Mouse (Mus musculus) CH12.LX (cell line): ENCODE data around the gene Mef2a. TPM values are rescaled to one million over a fixed set of nuclear protein-coding genes. Genes with fewer than 3 reads are reported as not detected.

Source experiments
- DNase-seq: peaks from one replicate; pipeline ENCODE4 v3.0.0-alpha.2; 2013; ENCODE audit errors: extremely low read depth
- H3K27ac ChIP-seq: 2 replicates; pipeline ENCODE4 v1.5.1; 2012; ENCODE audit warnings: low read depth, mild to moderate bottlenecking, control low read depth, moderate library complexity; ENCODE audit not compliant: insufficient read depth
- H3K27me3 ChIP-seq: replicated peaks from 2 replicates; pipeline ENCODE3; 2012; ENCODE audit warnings: inconsistent platforms
- H3K36me3 ChIP-seq, 2 experiments: replicated peaks in 1 of 2; 2 replicates each; pipeline versions ENCODE3 to v1.6.1; 2012; ENCODE audit warnings: inconsistent platforms in 1 of 2, low read length in 1 of 2, mild to moderate bottlenecking in 1 of 2, mixed read lengths in 1 of 2, moderate library complexity in 1 of 2; ENCODE audit not compliant: control insufficient read depth in 1 of 2, insufficient read depth in 1 of 2
- H3K4me1 ChIP-seq, 2 experiments: 2 replicates each; pipeline ENCODE4 v1.6.1; 2012; ENCODE audit warnings: inconsistent platforms in 1 of 2, moderate library complexity in 1 of 2; ENCODE audit not compliant: insufficient read depth in 2 of 2, control insufficient read depth in 1 of 2
- H3K4me2 ChIP-seq: 2 replicates; pipeline ENCODE4 v1.6.1; 2012; ENCODE audit warnings: low read depth, mild to moderate bottlenecking, control low read depth; ENCODE audit not compliant: poor library complexity, insufficient read depth, severe bottlenecking
- H3K4me3 ChIP-seq, 3 experiments: fragments of 150-350 bp in 1 of 3; sonication (generic) in 1 of 3; replicated peaks in 1 of 3; 2 replicates each; pipeline versions ENCODE3 to v1.5.1; 2011 to 2012; ENCODE audit warnings: low read depth in 2 of 3, low read length in 2 of 3, mild to moderate bottlenecking in 2 of 3, moderate library complexity in 2 of 3, control low read depth in 1 of 3, improper control_type of control experiment in 1 of 3, inconsistent platforms in 1 of 3, mixed read lengths in 1 of 3; ENCODE audit not compliant: poor library complexity in 1 of 3
- H3K79me2 ChIP-seq: replicated peaks from 2 replicates; pipeline ENCODE4 v1.6.1; 2012; ENCODE audit warnings: mild to moderate bottlenecking, moderate library complexity; ENCODE audit not compliant: control insufficient read depth, poor library complexity, insufficient read depth, severe bottlenecking; ENCODE audit errors: extremely low read depth
- H3K9ac ChIP-seq: 2 replicates; pipeline ENCODE4 v1.6.1; 2012; ENCODE audit warnings: low read depth, mild to moderate bottlenecking, control low read depth, moderate library complexity; ENCODE audit not compliant: insufficient read depth
- H3K9me3 ChIP-seq: replicated peaks from 2 replicates; pipeline ENCODE3; 2012; ENCODE audit warnings: low read length, inconsistent platforms, mixed read lengths
- CTCF ChIP-seq, 2 experiments: IDR thresholded peaks in 1 of 2; conservative IDR thresholded peaks in 1 of 2; 2 replicates each; pipeline ENCODE4 v1.5.1; 2011 to 2012; ENCODE audit warnings: low read depth in 2 of 2, low read length in 2 of 2, improper control_type of control experiment in 1 of 2, inconsistent platforms in 1 of 2, mild to moderate bottlenecking in 1 of 2, moderate library complexity in 1 of 2
- E2F4 ChIP-seq: IDR thresholded peaks from 2 replicates; pipeline ENCODE4 v1.6.1; 2011; ENCODE audit warnings: low read depth, low read length, improper control_type of control experiment; ENCODE audit not compliant: insufficient replicate concordance
- EP300 ChIP-seq: IDR thresholded peaks from 2 replicates; pipeline ENCODE4 v1.6.1; 2011; ENCODE audit warnings: low read length, improper control_type of control experiment
- ETS1 ChIP-seq: conservative IDR thresholded peaks from 2 replicates; pipeline ENCODE4 v1.6.1; 2012; ENCODE audit warnings: low read depth, mild to moderate bottlenecking, inconsistent platforms, low read length, improper control_type of control experiment, moderate library complexity
- GABPA ChIP-seq: IDR thresholded peaks from 2 replicates; pipeline ENCODE4 v1.6.1; 2012; ENCODE audit warnings: low read depth, low read length, improper control_type of control experiment, inconsistent platforms; ENCODE audit not compliant: insufficient replicate concordance
- HCFC1 ChIP-seq: IDR thresholded peaks from 2 replicates; pipeline ENCODE4 v1.6.1; 2012; ENCODE audit warnings: low read depth, mild to moderate bottlenecking, inconsistent platforms, low read length, improper control_type of control experiment
- IRF4 ChIP-seq: IDR thresholded peaks from 2 replicates; pipeline ENCODE4 v1.6.1; 2014; ENCODE audit warnings: low read depth, mild to moderate bottlenecking, inconsistent platforms, low read length, improper control_type of control experiment
- JUN ChIP-seq: IDR thresholded peaks from 2 replicates; pipeline ENCODE4 v1.6.1; 2011; ENCODE audit warnings: low read depth, mild to moderate bottlenecking, low read length, improper control_type of control experiment, moderate library complexity; ENCODE audit not compliant: insufficient read depth
- JUND ChIP-seq: conservative IDR thresholded peaks from 2 replicates; pipeline ENCODE4 v1.6.1; 2011; ENCODE audit warnings: low read depth, low read length, improper control_type of control experiment
- KAT2A ChIP-seq: IDR thresholded peaks from 2 replicates; pipeline ENCODE4 v1.6.1; 2012; ENCODE audit warnings: low read length, improper control_type of control experiment, inconsistent platforms; ENCODE audit not compliant: insufficient replicate concordance
- MAFK ChIP-seq: IDR thresholded peaks from 2 replicates; pipeline ENCODE4 v1.6.1; 2011; ENCODE audit warnings: low read length, improper control_type of control experiment; ENCODE audit not compliant: insufficient replicate concordance
- MAX ChIP-seq: IDR thresholded peaks from 2 replicates; pipeline ENCODE4 v1.6.1; 2011; ENCODE audit warnings: low read length, improper control_type of control experiment
- MAZ ChIP-seq: IDR thresholded peaks from 2 replicates; pipeline ENCODE4 v1.6.1; 2012; ENCODE audit warnings: low read depth, mild to moderate bottlenecking, inconsistent platforms, low read length, improper control_type of control experiment, moderate library complexity
- MXI1 ChIP-seq: IDR thresholded peaks from 2 replicates; pipeline ENCODE4 v1.6.1; 2011; ENCODE audit warnings: mild to moderate bottlenecking, low read depth, low read length, improper control_type of control experiment
- MYC ChIP-seq: IDR thresholded peaks from 2 replicates; pipeline ENCODE4 v1.6.1; 2011; ENCODE audit warnings: low read depth, mild to moderate bottlenecking, improper control_type of control experiment, low read length
- NELFE ChIP-seq: IDR thresholded peaks from 2 replicates; pipeline ENCODE4 v1.6.1; 2011; ENCODE audit warnings: low read depth, low read length, improper control_type of control experiment
- POLR2A ChIP-seq: IDR thresholded peaks from 2 replicates; pipeline ENCODE4 v1.6.1; 2011; ENCODE audit warnings: low read depth, mild to moderate bottlenecking, improper control_type of control experiment, low read length
- POLR2AphosphoS2 ChIP-seq: IDR thresholded peaks from 2 replicates; pipeline ENCODE4 v1.6.1; 2011; ENCODE audit warnings: low read depth, low read length, improper control_type of control experiment
- RAD21 ChIP-seq: IDR thresholded peaks from 2 replicates; pipeline ENCODE4 v1.6.1; 2011; ENCODE audit warnings: low read depth, mild to moderate bottlenecking, low read length, improper control_type of control experiment, moderate library complexity
- RCOR1 ChIP-seq: conservative IDR thresholded peaks from 2 replicates; pipeline ENCODE4 v1.6.1; 2012; ENCODE audit warnings: low read depth, mild to moderate bottlenecking, inconsistent platforms, low read length, improper control_type of control experiment
- SIN3A ChIP-seq: IDR thresholded peaks from 2 replicates; pipeline ENCODE4 v1.6.1; 2012; ENCODE audit warnings: low read length, improper control_type of control experiment, inconsistent platforms
- TBP ChIP-seq: conservative IDR thresholded peaks from 2 replicates; pipeline ENCODE4 v1.6.1; 2011; ENCODE audit warnings: low read depth, low read length, improper control_type of control experiment
- UBTF ChIP-seq: IDR thresholded peaks from 2 replicates; pipeline ENCODE4 v1.6.1; 2012; ENCODE audit warnings: low read depth, mild to moderate bottlenecking, inconsistent platforms, low read length, improper control_type of control experiment, moderate library complexity
- USF1 ChIP-seq: IDR thresholded peaks from 2 replicates; pipeline ENCODE4 v1.6.1; 2014; ENCODE audit warnings: low read depth, mild to moderate bottlenecking, inconsistent platforms, low read length, improper control_type of control experiment
- ZC3H11A ChIP-seq: IDR thresholded peaks from 2 replicates; pipeline ENCODE4 v1.6.1; 2012; ENCODE audit warnings: low read depth, mild to moderate bottlenecking, inconsistent platforms, low read length, improper control_type of control experiment
- ZKSCAN1 ChIP-seq: IDR thresholded peaks from 2 replicates; pipeline ENCODE4 v1.6.1; 2012; ENCODE audit warnings: low read depth, inconsistent platforms, low read length, improper control_type of control experiment, borderline replicate concordance
- ZMIZ1 ChIP-seq: IDR thresholded peaks from 2 replicates; pipeline ENCODE4 v1.6.1; 2012; ENCODE audit warnings: low read depth, mild to moderate bottlenecking, inconsistent platforms, low read length, improper control_type of control experiment
- ZNF384 ChIP-seq: IDR thresholded peaks from 2 replicates; pipeline ENCODE4 v1.6.1; 2012; ENCODE audit warnings: low read depth, low read length, improper control_type of control experiment, inconsistent platforms
- dilution Hi-C: fragments of 300-500 bp; cut with MboI; formaldehyde crosslinking; loops from 2 replicates; pipeline ENCODE4 v1.14.3; 2020; ENCODE audit warnings: low sequenced_read_pairs; ENCODE audit not compliant: extremely low pct_unique_long_range_greater_than_20kb, extremely low pct_ligation_motif_present
- in situ Hi-C: fragments of 300-500 bp; cut with MboI; formaldehyde crosslinking; loops from 3 replicates; pipeline ENCODE4 v1.14.3; 2019; ENCODE audit warnings: low sequenced_read_pairs, low pct_ligation_motif_present, low pct_unique_long_range_greater_than_20kb, mixed read lengths
- polyA plus RNA-seq: library from polyadenylated mRNA; unstranded; fragments of >175 nt; gene quantifications from 2 replicates; pipeline ENCODE4 v1.2.1, GENCODE M21; 2012; ENCODE audit warnings: low read depth; ENCODE audit not compliant: insufficient read length
- total RNA-seq, 2 experiments: library from RNA; depleted of rRNA; stranded (reverse); fragments of 300-350 nt in 1 of 2; fragments of >200 nt in 1 of 2; gene quantifications; 2 replicates each; pipeline ENCODE4 v1.2.3; 2012 to 2014

Mef2a gene
- total and polyA plus RNA-seq, 3 experiments: 40.1 to 100 (median 42.2) TPM

DNA sequence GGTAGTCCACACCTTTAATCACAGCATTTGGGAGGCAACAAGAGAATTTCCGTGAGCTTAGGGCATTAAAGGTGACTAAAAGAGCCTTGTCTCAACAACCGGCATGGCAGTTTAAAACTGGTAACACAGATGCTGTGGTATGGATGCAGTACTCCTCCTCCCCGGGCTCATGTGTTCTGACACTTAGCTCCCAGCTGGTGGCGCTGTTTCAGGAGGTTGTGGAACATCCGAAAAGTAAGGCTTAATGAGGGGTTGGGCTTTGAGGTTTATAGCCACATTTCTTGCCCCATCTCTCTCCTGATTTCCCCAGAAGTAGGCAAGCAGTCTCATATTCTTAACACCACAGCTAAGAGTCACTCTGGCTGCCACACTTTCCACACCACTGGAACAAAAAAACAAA lies 16.8 kb downstream of the Mef2a start (continued):
- TF ChIP-seq IRF4: no peak

DNA sequence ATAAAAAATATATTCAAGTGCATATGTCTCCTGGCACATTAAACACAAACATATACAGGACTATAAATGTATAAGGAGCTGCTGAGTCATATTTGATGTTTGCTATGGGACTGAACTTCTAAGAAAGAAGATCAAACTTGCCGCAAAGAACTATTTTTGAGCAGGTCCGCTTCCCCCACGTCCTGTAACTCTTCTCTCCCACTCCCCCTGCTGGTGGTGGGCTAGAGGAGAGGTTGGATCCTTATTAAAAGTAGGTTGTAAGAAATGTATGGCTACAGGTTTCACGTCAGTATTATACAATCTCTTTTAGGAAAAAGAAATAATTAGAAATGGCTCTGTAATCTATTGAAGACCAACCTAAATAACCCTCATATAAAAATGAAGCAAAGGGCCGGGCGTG lies 19.0 kb downstream of the Mef2a start:
- H3K79me2 ChIP-seq: peaks cover 62% of the 10 kb centered on the region
- in situ Hi-C loops: loop anchor here (25.0 kb wide), 1 partner anchor 116 kb away; no protein-coding TSS in a partner anchor
- H3K36me3 ChIP-seq: peaks cover 5 to 24% of the 10 kb centered on the region in 2 experiments
- TF ChIP-seq MXI1 (no peak), E2F4 (no peak), MAX (no peak), JUND (no peak), UBTF (no peak), CTCF (conservative IDR thresholded peaks at IDR 0.05 in 1 of 2, IDR thresholded peaks at IDR 0.05 in 1 of 2; ENCODE audit: low read depth in 2 of 2, low read length in 2 of 2) (no peak), MYC (no peak), JUN (no peak), HCFC1 (no peak), ZNF384 (no peak), POLR2A (no peak), MAZ (no peak), RCOR1 (no peak), TBP (no peak)
- no peak overlapping the region; the same call in 1 of the 2 replicates for H3K9ac ChIP-seq
- no peak overlapping the region for H3K27ac ChIP-seq
- H3K4me3 ChIP-seq: no peak overlapping the region
- peaks cover 4% of the 10 kb centered on the region for H3K9me3 ChIP-seq
- peak overlapping the region; percentile 29; the same call in 1 of the 2 replicates for H3K4me2 ChIP-seq
- dilution Hi-C loops: no loop called here
- peaks cover 2 to 66% of the 10 kb centered on the region in 2 experiments; a peak in 2 of 4 replicates for H3K4me1 ChIP-seq
- DNase-seq: no peak
- no peaks in the 10 kb centered on the region for H3K27me3 ChIP-seq

DNA sequence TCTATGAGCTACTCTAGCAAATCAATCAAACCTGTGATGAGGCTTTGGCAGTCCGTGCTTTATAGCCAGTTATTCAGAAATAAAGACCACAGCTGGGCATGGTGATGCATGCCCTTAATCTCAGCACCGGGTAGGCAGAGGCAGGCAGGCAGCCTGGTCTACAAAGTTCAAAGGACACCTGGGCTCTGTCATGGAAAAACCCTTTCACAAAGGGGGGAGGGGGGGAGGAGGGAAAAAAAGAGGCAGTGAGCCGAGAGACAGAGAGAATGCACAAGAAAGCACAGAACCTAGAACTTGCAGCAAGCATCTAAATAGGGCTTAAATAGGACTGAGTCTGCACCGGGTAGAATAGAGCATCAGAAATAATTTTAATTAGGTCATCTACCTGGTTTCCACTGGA lies 19.7 kb downstream of the Mef2a start:
- H3K4me3 ChIP-seq: no peak overlapping the region
- peaks cover 5 to 24% of the 10 kb centered on the region in 2 experiments for H3K36me3 ChIP-seq
- DNase-seq: peak; percentile 75
- peaks cover 4% of the 10 kb centered on the region for H3K9me3 ChIP-seq
- in situ Hi-C loops (loop anchor here (25.0 kb wide), 1 partner anchor 116 kb away; no protein-coding TSS in a partner anchor), dilution Hi-C loops (no loop called here)
- H3K27ac ChIP-seq: no peak overlapping the region; the same call in 1 of the 2 replicates
- peak overlapping the region; percentile 41; the same call in 1 of the 2 replicates for H3K4me2 ChIP-seq
- H3K79me2 ChIP-seq: peaks cover 58% of the 10 kb centered on the region
- H3K9ac ChIP-seq: no peak overlapping the region; the same call in 1 of the 2 replicates
- peaks cover 2 to 59% of the 10 kb centered on the region in 2 experiments; a peak in 2 of 4 replicates for H3K4me1 ChIP-seq
- H3K27me3 ChIP-seq: no peaks in the 10 kb centered on the region
- TF ChIP-seq USF1: no peak
- 0 out of 2 replicates have a peak, but pooled peaks have one; percentile 20 for TF ChIP-seq SIN3A
- TF ChIP-seq GABPA: no peak
- no peak for TF ChIP-seq ZC3H11A
- TF ChIP-seq TBP: no peak
- no peak for TF ChIP-seq RCOR1
- TF ChIP-seq MYC: no peak
- TF ChIP-seq MAZ: peak; percentile 76
- no peak for TF ChIP-seq ZKSCAN1
- peak; percentile 48; the same call in 1 of the 2 replicates for TF ChIP-seq IRF4
- TF ChIP-seq NELFE: no peak
- TF ChIP-seq HCFC1: no peak
- TF ChIP-seq JUN: no peak
- 0 out of 2 replicates have a peak, but pooled peaks have one; percentile 38 for TF ChIP-seq ETS1
- no peak for TF ChIP-seq ZMIZ1
- TF ChIP-seq KAT2A: no peak
- TF ChIP-seq MAX: no peak
- TF ChIP-seq ZNF384: peak; percentile 76
- no peak for TF ChIP-seq RAD21
- peak; percentile 65 for TF ChIP-seq EP300
- TF ChIP-seq MAFK: no peak
- TF ChIP-seq E2F4: no peak
- TF ChIP-seq POLR2AphosphoS2: no peak
